Mouse (Mus musculus) naive thymus-derived CD4-positive, alpha-beta T cell, adult 2 months (primary cell): ENCODE data around the gene Robo4.
A peak's percentile ranks its signal among the peaks of the same experiment; 100 is the strongest.

Source experiments
- DNase-seq: peaks from one replicate; pipeline ENCODE4 v3.0.0-alpha.2; 2011; ENCODE audit warnings: low read depth

Gene Robo4

DNA sequence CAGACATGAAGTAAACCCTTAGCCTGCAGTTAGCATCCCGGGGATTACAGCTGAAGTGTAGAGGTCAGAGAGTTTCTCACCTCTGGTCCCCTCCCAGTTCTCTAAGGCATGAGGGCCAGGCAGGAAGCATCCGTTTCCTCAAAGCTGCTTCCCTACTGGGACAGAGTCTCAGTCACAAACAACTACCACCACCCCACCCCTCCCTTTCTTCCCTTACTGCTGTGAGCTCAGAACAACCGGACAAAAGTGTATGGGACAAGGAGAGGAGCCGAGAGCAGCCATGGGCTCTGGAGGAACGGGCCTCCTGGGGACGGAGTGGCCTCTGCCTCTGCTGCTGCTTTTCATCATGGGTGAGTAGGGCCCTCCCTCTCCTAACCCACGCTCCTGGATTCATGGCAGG, at the start of gene Robo4:
TSS of gene Robo4 (plus strand) at position 96 of the 400 bp plus-strand sequence.
- no peak for DNase-seq

DNA sequence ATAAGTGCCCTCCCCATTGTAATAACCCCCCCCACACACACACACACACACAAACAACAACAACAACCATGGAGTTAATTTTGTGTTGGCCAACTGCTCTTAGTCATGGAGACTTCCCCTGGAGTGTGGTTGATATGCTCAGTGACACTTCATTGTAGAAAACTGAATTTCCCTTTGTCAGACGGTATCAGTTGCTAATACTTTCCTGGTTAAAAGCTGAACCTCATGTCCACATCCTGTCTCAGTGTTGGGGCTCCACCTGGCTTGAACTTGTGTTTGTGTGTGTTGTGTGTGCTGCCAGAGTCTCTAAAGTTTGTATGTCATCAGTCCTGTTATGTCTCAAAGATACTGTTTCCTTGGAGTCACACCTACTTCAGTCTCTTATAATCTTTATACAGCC, 47.2 kb upstream of the Robo4 start:
- DNase-seq, result no peak

DNA sequence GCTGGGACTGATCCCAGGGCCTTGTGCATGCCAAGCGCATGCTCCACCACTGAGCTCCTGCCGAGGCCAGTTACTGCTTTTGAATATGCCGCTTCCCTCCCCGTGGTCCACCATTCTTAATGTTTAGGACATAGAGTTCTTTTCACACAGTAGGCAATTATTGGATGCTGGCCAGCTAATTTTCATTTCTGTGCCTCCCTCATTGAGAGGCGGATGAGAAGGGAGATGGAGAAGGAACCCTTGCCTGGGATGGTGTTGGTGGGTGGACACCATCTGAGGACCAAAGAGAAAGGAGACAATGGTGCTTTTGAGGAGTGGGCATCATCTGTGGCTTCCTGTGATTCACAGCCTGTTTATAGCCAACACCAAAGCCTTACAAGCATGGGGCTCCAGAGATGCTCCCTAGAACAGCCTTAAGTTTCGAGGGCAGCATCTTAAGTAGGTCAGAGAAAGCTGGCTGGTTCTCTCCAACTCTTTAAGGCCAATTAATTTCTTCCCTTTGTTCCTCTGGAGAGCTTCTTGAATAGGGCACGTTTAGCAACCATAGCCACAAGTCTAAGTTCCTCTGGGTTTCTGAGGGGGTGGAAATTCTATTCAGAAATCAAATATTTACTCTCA, 42.9 kb upstream of the Robo4 start:
- DNase-seq, result no peak

DNA sequence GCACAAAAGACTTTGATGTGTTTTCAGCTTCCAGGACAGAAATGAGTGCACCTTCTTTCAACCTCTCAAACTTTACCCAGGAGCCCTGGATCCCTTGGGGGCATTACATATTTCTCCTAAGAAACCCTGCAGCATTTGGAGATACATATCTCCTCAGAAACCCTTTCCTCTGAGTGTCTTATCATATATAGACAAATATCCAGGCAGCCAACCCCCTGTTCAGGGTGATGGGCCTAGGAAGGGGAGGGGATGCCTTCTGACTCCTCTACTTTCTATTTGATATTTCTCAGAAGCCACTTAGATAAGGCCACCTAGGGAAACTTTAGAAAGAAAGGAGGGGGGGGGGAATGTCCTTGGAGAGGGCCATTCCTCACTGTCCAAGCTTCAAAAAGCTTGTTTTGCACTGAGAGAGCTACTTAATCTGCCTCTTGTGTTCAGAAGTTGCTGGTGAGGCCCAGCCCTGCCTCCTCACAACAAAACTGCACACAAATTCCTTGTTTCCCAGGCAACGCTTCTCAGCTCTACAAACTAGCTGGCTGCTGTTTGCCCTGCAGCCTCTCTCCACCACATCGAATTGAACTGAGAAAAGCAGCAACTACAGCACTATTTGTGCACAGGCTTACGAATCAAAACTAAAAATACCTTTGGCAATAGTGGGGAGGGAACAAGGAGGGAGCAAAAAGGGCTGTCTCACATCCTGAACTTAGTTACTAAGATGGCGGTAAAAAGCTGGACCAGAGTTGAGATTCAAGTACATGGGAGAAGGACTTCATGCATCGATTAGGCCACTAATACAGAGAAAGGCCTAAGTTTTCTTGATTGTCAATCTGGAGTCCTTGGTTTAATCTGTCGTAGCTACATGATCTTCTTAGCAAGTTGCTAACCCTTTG, 42.1 kb upstream of the Robo4 start:
- no peak for DNase-seq

DNA sequence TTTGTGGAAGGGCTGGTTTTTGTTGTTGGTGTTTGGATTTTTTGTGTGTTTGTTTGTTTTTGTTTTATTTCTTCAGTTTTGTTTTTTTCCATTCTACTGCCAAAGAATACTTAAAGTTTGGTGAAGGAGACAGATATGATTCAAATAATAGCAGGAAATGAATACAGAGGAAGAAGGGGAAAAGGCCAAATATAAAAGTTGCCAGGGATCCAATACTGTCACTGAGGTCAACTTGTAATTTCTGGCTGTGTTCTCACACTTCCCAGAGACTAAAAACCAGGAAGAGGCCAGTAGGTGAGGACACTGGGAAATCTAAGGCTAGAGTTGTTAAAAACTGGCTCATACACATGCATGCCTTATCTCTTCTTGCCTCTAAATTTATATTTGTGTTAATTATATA, 39.6 kb upstream of the Robo4 start:
- no peak for DNase-seq

DNA sequence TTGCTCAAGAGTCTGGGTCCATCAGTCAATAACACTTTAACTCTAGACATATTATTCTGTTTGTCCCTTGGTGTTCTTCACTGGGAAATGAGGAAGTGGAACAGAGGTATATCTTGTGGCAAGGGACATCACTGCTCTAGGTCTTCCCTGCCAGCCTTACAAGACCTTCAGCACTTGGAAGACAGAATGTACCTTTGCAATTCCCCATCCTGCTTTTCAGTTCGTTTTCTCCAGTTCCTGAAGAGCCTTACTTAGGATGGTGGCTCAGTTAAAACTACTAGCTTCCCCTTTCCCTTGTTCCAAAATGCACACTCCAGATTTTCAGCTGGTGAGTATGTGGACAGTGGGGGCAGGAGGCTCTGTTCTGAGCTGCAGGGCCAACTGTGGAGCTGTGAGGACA, 38.8 kb upstream of the Robo4 start:
- no peak for DNase-seq

DNA sequence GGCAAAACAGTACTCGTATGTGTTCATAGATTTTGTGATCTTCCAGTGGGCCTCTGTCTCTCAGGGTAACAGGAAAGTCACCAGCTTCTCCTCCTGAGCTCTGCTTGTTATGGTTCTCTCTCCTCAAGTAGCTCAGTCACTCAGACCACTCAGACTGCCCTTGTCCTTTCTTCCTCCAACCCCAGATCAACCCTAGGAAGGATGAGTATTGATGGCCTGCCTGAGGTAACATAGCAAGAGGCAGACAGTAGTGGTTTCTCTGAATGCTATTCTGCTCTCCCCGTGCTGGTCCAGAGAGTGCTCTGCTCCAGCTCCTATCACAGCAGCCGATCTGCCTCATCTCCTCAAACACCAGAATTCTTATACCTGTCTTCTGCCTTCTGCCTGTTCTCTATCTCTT, 38.1 kb upstream of the Robo4 start:
- no peak for DNase-seq

DNA sequence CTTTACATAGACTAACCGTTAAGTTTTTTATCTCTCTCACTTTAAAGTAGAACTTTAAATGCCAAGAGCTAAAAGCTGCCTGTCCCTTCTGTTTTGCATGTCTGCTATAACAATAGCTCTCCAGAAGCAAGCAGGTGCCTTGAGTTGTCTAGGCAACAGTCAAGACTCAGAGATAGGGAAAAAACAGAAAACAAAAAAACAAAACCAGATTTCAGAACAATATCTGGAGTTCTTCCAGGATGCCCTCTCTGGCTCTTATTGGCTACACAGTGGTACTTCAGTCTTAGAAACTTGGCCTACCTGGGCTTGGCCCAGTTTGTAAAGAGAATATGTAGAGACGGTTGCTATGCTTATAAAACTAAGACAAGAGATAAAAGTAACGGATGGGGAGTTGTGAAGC, 37.3 kb upstream of the Robo4 start:
- DNase-seq, result no peak

DNA sequence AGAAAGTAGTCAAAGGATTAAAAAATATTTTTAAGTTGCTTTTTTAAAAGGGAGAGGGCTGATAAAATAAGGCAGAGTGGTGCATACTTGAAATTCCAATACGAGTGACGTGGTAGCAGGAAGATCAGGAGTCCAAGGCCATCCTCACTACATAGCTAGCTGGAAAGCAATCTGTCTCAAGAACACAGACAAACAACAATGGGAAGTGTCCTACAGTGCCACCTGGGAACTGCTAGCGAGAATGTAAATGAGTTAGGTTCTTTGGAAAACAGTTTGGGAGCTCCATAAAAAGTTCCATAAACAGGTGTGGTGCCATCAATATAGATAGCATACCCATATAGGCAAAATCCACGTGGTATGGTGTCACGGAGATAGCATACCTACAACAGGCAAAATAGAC, 36.0 kb upstream of the Robo4 start:
- DNase-seq, result no peak

DNA sequence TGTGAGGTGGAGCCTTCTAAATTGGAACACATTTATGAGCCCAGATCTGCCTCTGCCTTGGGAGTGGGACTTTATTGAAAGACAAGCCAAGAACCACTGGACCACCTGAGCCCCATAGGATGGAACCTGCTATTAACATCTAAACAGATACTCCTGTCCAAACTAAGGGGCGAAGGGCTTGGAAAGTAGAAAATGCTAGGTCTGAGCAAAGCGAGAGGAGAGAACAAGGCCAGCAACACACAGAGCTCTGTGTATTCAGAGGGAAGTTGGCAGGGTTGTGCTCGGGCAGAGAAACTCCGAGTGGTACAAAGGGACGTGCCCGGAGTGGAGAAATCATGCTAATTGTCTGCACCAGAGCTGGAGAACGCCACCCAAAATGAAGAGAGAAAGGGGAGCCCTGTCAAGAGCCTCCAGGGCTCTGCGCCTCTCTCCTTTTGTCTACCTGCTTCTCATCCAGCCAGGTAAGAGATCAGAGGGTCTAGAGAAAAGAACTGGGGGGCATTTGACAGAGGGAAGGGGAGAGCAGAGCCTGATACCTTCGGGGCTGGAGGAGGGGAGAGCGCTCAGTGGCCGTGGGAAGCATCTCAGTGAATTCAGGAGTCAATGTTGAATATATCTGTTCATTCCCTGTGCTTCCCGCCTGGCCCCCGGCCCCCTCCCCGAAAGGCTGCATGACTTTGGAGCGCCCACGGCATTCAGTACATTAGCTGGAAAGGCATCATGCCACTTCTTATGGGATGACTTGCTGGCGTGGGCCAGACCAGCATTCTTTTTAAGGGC, 34.2 kb upstream of the Robo4 start, which contains the start of gene Hepacam:
TSS of gene Hepacam (plus strand) at position 51 of the 780 bp plus-strand sequence.
- no peak for DNase-seq

DNA sequence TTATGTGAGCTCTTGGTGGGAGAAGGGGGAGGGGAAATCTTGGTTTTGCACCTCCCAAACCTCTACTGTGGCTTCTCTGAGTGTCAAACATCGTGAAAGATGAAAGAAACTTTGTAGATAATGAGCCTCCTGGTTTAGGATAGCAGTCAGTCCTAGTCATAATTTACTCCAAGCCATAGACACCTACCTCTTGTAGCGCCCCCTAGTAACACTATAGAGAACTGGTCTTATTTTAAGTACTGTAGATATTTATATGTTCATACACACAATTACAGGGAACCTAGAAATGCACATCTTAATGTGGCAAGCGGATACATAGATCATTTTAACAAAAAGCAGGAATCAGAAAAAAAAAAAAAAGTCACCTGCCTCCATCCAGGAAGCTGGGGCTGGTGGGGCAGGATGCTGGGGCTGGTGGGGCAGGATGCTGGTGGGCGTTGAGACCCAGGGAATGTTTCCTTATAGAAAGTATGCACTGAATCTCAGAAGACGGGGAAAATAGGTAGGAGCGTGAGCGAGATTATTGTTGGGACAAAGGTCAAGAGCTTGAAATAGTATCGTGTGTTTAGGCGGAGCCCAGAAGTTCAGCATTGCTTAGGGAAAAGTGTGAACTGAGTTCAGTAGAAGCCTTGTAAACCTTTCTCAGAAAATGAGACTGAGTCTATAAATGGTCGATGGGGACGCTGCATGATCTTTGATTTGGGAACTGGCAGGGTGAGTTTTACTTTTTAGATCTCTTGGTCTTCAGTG, 33.4 kb upstream of the Robo4 start:
- DNase-seq, result no peak

DNA sequence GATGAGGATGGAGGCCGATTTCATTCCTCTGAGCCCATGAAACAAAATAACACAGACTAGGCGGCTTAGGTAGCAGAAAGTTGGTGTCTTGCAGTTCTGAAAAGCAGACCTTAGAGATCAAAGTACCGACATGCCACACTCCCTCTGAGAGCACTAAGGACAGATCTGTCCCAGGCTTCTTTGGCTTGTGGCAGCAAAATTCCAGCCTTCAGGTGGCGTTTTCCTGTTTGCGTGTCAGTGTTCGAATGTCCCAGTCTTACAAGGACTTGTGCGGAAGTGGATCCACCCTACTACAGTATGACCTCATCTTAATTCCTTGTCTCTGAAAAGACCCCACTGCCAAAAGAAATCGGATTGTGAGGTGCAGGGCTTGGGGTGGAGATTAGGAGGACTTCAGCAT, 32.8 kb upstream of the Robo4 start:
- no peak for DNase-seq

DNA sequence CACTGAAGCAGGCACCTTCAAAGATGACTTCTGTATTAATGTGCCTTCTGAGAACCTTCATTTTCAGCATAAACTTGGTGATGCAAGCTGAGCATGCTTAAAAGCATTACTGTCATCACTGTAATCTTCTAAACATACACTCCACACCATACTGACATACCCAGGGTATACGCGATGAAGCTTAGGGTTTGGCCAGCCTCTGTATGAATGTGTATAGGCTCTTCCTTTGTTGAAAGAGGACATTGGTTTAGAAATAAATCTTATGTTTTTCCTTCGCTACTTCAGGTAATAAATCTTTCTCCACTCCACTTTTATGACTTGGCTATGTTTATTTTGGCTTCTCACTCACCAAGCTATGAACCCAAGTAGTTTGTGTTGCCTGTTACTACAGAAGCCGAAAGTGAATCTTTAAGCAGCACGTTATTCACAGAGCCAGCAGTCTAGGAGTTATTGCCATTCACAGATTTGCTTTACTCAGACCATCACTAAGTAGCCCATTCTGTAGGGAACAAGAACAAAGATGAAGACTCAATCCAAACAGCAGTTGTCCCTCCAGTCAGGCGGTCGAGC, 30.4 kb upstream of the Robo4 start:
- DNase-seq, result no peak

DNA sequence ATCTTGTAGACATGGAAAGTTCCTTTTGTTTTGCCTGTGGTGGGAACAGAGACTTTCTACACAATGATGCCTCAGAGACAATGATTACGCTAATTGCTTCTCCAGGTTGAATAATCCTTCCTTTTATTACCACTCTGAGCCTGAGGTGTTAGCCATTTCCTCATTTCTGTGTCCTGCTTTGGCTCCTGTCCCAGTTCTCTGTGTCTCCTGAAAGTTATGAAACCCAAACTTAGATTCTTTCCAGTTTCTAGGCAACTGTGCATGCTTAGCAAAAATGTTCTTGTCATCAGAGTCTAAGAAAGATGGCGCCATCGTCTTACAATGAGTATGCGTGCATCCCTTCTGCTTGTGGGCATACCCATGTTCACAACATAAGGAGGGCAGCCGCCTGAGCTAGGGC, 26.0 kb upstream of the Robo4 start:
- DNase-seq, result no peak

DNA sequence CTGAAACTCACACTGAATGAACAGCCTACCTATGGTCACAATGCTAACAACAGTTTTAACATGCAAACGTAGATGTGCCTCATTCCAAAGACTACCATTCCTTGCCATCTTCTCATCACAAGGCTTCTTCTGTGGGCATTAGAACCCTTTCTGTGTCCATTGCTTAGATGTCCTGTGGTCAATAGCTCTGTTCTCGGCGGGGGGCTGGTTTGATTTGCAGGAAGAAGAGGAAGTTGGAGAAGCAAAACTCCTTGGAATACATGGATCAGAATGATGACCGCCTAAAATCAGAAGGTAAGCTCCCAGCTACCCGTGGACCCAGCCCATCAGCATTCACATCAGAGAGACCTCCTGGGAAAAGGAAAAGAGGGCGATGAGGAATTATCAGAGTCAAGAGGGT, 18.5 kb upstream of the Robo4 start:
- no peak for DNase-seq

DNA sequence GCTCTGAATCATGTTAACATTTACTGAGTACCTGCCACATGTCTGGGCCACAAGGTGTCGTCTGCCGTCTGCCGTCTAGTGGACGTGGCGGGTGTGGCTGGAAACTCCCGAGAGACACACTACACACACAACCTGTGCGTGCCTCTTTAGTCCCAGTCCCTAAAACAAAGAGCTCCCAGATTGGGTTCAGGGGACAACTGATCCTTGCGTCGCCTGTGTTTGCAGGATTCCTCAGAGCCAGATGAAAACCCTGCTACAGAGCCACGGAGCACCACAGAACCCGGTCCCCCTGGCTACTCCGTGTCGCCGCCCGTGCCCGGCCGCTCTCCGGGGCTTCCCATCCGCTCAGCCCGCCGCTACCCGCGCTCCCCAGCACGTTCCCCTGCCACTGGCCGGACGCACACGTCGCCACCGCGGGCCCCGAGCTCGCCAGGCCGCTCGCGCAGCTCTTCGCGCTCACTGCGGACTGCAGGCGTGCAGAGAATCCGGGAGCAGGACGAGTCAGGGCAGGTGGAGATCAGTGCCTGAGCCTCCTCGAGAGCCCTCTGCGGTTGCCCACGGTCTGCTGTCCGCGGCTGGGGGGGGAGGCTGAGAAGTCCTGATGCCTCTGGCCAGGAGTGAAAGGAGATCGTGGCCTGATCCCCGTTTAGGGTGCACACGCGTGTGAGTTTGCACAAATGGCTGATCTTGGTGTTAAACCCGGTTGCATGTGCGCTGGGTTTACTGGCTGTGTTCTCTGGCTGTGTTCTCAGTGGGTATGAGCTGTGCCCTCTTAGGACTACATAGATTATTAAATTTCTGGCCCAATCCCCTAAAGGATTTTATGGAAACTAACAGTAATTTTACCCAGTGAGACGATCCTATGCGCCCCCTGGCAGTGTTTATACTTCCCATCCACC, 17.2 kb upstream of the Robo4 start:
- DNase-seq, result peak; percentile 4

DNA sequence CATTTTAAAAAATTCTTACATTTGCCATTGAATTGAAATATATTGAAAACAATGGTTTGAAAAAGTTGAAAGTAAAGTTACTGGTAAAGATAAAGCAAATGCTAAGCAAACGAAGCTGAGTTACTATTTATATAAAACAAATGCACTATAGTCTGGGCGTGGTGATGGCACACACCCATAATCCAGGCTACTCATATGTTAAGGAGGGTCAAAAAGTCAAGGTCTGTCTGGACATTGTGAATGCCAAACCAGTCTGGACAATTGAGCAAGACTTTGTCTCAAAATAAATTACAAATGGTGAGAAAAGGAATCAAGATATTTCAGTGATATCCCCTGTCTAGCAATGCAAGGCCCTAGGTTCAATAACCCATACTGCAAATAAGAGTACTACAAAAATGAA, 10.8 kb upstream of the Robo4 start:
- no peak for DNase-seq

DNA sequence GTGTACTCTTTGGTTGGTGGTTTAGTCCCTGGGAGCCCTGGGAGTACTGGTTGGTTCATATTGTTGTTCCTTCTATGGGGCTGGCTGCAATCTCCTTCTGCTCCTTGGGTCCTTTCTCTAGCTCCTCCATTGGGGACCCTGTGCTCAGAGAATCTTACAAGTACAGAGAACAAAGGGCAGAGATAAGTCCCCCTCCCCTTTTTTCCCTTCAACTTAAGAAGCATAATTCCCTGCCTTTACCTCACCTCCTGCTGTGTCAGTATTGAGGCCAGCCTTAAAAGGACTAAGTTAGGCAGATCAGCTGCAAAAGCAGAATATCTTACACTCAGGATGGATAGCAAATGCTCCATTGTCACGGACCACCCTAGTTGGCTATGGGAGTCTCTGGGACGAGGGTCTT, 9.6 kb upstream of the Robo4 start:
- DNase-seq, result no peak

DNA sequence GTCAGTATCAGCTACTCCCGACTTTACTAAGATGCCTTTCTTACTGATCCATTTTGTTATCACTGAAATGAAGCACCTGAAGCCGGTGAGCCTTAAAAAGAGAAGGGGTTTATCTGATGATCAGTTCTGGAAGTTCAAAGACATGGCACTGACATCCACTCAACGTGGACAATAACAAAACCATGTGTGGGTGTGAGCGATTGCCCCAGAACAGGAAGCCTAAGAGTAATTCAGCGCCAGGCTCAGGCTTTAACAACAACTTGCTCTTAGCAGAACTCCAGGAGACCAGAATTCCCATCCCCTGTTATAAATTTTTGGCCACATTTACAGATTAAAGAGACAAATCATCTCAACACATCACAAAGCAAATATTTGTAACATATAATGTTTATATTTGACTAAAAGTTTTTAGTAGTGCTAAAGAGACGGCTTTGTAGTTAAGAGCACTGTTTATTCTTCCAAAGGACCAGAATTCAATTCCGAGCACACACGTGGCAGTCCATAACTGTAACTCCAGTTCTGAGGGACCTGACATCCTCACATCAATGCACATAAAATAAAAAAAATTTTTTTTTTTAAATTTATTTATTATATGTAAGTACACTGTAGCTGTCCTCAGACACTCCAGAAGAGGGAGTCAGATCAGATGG, 8.1 kb upstream of the Robo4 start:
- no peak for DNase-seq

DNA sequence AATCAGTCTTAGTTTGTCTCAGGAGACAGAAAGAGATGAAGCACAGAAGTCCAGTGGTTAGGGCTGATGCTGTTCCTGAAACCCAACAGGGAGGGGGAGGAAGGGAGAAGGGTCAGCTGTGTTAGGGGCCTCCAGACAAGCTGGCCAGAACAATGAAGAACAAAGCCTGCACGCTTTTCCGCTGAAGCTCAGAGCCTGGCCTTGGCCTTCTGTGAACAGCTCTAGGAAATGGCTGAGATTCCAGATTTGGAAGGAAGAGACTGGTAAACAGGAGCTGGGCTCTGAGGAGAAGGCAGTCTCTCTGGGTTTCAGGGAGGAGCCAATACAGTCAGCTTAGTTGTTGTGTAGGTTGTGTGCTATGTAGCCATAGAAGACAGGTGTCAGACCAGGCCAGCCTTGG, 1.1 kb upstream of the Robo4 start:
- DNase-seq, result no peak
